Mouse (Mus musculus): ENCODE results near the gene Prdx5. TPM values are rescaled to one million over a fixed set of nuclear protein-coding genes. Genes with fewer than 3 reads are reported as not detected.

Gene Prdx5
- total RNA-seq, 2 experiments from 2014 or later: 455 to 461 TPM

DNA sequence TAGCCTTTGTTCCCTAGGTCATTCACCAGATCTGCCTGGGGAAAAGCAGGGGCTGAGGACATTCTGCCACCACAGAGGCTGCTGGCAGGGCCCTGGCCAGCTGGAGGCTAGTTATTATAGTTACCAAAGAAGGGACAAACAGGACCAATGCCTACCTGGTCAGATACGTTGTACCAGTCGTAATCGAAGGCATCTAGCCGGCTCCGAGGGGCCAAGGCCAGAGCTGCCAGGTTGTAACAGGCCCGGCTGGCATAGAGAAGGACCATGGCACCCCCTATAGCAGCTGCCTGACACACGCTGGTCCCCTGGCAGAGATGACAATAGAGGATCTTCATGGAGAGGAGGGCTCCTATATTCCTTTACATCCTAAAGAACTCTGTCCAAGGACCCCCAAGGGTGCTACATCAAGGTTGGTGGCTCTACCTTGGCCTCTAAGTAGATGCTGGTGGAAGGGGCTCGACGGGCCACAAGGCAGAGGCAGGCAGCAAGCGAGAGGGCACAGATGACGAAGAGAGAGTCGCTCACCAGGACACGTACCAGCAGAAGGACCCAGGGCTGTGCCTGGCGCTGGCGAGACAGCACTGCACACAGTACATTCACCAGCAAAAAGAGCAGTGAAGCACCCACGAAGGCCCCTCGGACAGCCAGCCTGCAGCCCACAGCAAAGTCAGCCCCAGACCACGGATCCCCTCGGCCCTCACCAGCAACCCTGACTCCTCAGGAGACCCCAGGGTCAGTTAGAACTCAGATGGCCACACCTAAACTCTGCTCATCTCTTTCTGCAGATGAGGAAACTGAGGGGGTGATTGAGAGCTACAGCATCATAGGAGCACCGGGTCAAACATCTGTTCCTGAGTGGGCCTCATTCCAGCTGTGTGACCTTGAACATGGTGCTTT, 29.4 kb upstream of the Prdx5 start:
- DNase-seq: no peak
- intact Hi-C loops (cut with DNase I): loop anchor here (2.0 to 5.0 kb wide), 2 partner anchors 17 to 38 kb away; partner anchors contain the start of gene Plcb3

DNA sequence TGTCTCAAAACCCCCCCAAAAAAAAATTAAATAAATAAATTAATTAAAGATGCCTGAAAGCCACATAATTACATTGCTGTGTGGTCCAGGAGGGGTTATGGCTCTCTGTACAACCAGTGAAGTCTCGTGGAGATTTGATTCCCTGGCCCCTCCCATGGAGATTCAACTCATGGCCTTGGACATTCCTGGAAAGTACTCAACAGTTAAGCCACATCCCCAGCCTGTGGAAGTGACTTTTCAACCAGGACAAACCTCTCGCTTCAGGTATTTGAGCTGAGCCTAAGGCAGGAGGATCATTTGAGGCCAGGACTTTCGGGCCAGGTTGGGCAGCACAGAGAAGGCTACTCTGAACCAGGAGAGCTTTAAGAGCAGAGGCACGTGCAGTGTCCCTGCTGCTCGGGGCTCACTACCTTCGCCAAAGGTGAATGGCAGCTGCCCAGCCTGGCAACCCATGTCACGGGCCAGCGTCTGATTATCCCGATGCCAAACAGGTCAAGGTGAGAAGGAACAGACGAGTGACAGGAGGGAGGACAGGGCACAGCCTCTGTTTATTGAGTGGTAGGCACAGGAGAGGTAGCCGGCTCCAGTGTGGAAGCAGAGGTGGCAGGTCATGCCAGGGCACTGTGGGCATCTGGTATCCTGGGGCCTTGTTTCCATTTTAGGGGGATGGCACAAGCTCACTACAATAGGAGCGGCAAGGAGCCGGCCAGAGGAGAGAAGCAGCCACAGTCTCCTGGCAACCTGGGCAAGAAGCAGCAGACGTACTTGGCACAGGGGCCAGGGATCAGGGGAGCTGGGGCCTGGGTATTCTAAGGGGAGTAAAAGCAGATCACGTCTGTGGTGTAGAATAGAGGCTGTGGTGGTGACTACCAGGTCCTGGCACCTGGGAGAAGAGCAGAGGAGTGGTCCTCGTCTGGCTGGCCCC, 27.9 kb upstream of the Prdx5 start:
- peak; percentile 46 to 65 for DNase-seq
- intact Hi-C loops (cut with DNase I): no loop called here

DNA sequence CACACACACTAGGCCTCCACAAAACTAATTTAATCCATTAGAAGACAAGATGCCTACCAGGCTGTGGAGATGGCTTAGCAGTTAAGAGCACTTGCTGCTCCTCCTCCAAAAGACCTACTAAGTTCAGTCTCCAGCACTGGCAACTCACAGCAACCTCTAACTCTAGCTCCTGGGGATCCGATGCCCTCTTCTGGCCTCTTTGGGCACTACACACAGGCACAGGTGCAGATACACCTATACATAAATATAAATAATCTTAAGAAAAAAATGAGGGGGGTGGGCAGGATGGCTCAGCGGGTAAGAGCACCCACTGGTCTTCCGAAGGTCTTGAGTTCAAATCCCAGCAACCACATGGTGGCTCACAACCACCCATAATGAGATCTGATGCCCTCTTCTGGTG, 26.4 kb upstream of the Prdx5 start:
- intact Hi-C loops (cut with DNase I): no loop called here
- DNase-seq: no peak

DNA sequence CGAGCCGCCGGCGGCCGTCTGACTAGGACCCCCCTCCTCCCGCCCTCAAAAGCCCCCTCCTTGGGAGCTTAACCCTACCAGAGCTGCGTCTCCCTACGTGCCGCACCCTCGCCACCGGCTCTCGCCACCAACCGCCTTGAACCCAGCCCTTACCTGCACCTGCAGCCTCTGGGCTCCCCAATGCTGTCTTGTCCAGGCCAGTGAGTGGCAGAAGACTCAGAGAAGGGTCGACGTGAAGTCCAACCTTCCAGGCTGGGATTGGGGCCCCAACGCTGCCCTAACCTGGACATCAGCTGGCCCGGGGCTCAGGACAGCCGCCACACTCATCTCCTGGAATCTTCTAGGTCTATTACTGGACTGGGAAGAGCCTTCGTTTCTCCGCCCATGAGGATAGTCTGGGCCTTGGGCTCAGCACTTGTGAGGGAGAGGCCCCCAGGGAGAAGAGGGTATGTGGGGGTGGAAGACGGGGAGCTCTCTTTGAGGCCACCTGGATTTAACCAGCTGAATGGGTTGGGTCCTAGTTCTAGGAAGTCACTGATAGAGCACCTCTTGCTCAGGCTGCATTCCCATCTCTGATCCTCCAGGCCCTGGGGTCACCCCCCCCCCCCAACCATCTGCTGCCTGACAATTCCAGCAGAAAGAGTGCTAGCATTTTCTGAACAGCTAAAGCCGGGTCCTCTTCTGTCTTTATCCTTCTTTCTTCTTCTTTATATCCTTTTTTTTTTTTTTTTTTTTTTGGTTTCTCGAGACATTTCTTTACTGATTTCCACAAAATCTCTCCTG, 24.5 kb upstream of the Prdx5 start, which contains the start of gene Kcnk4:
TSS of gene Kcnk4 (minus strand) at position 321 of the 783 bp plus-strand sequence.
- intact Hi-C loops (cut with DNase I): no loop called here
- DNase-seq: no peak

DNA sequence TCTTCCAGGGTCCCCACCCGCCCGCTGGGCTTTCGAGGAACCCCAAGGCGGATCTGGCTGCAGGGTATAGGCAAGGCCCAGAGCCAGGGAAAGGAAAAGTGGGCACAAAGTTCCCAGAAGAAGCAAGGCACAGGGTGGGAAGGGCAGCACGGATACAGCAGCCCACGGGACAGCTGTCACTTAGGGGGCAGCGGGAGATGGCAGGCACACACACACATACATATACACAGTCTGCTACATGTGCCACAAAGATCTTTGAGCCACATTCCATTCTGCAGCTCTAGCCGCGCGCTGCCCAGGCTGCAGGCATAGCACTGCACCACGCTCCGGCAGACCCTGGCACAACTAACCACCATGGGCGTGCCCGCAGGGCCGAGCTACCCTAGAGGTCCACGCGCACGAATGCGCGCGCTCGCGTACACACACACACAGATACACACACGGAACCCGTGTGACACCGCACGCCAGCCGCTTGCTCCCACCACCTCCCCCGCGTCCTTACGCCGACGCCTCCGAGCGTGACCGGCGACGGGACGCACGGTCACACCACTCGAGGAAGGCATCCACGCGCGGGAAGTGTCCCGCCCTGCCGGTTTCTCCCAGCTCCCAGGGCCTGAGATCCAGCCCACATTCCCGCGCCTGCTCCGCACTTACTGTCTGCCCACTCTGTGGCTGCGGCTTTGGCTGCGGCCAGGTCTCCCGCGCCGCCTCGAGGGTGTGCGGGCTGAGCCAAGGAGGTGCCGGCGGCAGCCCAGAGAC, 23.7 kb upstream of the Prdx5 start:
- peak in 1 of 2 experiments; percentile 44 for DNase-seq
- intact Hi-C loops (cut with DNase I): no loop called here

DNA sequence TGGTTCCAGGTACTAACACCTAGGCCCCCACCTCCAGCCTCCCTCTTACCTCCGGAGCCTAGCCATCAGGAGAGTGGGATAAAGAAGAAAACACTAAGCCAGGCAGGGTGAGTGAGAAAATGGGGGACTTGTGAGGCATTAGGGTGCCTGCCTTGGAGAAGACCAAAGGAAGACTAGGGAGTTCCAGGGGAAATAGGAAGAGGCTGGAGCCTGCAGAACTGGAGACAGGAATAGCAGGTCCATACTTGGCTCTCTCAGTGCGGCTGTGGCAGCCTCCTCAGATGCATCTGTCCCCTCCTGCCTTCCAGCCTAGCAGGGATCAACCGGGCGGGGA, 23.2 kb upstream of the Prdx5 start:
- intact Hi-C loops (cut with DNase I): no loop called here
- no peak for DNase-seq

DNA sequence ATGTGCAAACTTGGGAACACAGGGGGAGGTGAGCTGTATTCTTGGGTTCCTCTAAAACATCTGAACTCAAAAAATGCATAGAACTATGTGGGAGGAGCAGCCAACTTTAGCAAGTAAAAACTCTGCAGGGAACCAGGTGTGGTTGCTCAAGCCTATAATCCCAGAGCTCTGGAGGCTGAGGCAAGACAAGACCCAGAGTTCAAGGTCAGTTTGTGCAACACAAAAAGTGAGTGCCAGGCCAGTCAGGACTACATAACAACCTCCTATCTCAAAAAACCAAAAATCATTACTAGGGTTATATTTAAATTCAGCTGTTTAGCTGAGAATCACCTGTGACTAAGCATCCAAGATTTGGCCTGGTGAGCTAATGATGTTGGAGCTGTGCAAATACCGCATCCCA, 22.1 kb upstream of the Prdx5 start:
- DNase-seq: no peak
- intact Hi-C loops (cut with DNase I): no loop called here

DNA sequence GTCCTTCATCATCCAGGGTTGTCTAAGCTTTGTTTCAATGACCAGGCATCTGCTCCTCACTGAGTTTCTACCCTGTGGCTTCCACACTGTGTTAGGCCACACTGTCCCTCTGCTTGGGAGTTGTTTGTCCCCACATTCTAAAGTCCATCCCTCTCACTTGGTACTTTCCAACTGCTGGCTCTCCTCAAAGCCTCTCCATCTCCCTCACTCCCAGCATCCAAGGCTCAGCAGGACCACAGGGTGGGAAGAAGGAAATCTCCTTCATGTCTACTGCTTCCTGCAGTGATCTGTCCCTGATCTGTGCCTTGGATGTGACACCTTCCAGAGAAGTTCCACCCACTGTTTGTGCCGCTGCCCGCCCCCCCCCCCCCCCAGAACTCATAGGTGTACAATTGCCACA, 21.1 kb upstream of the Prdx5 start:
- no peak for DNase-seq
- intact Hi-C loops (cut with DNase I): no loop called here

DNA sequence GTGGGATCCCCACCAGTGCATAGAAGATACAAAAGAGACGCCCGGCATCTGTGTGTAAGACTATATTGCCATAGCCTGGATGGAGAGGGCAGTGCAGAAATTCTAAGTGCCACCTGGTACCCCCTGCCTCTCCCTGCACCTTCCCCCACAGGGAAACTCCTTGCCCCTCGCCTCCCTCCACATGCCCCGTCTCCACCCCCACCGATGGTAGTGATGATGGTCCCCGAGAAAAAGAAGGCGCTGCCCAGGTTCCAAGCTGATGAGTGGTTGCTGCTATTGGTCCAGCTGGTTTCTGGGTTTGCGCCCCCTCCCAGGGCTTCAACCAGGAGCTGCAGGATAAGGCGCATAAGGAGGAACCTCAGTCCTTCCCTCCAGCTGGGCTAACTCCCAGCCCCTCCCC, 18.2 kb upstream of the Prdx5 start:
- no peak for DNase-seq
- intact Hi-C loops (cut with DNase I): no loop called here

DNA sequence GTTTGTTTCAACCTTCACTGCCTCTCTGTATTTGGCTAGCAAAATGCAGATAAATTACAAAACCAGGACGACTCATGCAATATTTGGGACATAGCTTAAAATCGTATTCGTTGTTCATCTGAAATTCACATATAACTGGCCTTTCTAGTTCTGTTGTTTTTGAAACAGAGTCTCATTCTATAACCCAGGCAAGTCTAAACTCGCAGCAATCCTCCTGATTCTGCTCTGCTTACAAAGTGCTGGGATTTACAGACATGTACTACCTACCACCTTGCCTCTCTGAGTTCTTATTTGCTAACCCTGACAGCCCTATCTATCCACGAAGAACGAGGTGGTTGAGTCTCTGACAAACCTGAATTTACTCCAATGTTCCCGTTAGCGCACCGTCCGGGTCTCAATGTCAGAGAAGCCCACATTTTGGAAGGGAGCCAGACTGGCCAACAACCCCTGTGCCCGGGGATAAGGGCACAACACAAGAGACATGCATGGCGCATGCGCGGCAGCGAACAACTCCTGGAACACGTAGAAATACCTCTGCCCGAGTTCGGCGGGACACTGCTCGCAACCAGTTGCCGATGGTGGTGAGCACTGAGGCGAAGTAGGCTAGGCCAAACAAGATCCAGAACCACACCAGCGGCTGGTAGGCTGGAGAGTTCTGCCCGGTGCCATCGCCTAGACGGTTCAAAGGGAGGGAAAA, 16.8 kb upstream of the Prdx5 start:
- peak; percentile 52 to 56 for DNase-seq
- intact Hi-C loops (cut with DNase I): no loop called here

DNA sequence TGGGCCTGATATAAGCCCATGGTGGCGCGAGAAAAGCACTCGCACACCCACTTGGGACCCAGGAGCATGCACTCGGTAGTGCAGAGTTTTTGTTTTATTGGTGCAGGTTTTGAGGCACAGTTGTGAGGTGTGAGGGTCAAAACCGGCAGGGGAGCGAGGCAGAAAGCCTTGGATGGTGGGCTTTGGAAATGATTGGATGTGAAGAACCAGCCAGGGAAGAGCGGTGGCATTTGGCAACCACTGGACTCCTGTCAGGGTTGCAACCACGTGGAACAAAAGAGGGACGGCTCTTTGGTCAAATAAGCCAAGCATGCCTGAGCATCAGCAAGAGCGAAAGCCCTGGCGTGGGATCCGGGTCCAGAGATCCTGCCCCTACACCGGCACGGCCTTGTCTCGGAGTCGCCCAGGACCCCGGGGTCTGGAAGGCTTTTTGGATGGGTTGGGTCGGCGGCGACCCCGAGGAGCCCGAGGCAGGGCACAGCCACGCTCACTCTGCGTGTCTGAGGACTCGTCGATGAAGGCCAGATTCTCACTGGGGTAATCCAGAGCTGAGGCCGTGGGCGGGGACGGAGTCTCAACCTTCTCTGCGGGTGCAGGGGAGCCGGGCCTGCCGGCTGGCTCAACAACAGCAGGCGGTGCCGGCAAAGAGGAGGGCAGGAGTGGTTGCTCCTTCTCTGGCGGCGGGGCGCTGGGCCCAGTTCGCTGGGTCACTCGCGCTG, 15.9 kb upstream of the Prdx5 start:
- intact Hi-C loops (cut with DNase I): loop anchor here (2.0 kb wide), 3 partner anchors 43 to 95 kb away; no protein-coding TSS in a partner anchor
- no peak for DNase-seq

DNA sequence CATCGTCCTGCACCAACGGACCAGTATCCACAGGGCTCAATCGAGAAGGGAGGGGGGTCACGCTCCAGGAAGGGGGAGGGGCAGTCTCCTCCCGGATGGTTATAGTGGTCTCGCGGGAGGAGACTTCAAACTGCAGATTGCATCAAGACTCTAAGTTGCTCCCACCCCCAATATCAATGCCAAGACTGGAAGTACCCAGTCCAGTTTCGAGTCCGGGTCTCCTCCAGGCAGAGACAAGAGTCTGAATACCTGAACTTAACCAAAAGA, 15.3 kb upstream of the Prdx5 start, which contains the start of gene Catsperz:
TSS of gene Catsperz (minus strand) at position 74 of the 267 bp plus-strand sequence.
- intact Hi-C loops (cut with DNase I): loop anchor here (2.0 kb wide), 3 partner anchors 44 to 96 kb away; no protein-coding TSS in a partner anchor

DNA sequence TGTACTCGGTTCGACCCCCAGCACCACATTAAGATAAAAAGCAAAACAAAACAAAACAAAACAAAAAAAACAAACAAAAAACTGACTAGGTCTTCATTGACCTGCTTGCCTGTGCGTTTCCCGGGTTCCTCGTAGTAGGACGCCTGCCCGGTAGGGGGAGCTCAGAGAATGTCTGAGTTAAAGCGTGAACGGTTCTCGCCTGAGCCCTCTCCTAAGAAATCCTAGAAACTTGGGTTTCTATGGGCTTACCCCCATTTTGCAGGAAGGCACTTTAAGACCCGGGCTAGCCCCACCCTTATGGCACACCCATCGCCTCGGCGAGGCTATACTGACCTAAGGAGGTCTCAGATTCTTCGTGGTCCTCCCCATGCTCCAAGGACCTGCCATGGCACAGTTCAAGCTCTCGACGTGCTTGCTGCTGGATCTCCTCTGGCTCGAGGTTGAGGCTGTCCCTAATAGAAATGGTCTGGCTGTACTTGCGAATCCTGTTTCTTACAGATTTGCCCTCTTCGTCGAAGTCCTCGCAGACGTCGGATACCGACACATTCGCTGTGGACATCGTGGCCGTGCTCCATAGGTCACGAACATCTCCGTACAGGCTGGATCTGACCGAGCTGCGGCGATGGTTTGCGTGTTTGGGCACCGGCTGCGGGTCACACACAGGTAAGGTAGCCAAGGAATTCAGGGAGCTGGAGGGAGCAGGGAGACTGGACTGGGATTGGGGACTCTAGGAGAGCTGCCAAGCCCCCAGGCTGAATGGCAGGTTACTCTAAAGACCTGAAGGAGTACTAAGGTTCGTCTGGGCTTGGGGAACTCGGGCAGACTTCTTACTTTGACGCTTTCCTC, 14.8 kb upstream of the Prdx5 start:
- DNase-seq: peak; percentile 90 to 93
- intact Hi-C loops (cut with DNase I): loop anchor here (2.0 kb wide), 3 partner anchors 44 to 96 kb away; no protein-coding TSS in a partner anchor

More for the DNA sequence above, 15.3 kb upstream of the Prdx5 start, which contains the start of gene Catsperz:
- DNase-seq: no peak

DNA sequence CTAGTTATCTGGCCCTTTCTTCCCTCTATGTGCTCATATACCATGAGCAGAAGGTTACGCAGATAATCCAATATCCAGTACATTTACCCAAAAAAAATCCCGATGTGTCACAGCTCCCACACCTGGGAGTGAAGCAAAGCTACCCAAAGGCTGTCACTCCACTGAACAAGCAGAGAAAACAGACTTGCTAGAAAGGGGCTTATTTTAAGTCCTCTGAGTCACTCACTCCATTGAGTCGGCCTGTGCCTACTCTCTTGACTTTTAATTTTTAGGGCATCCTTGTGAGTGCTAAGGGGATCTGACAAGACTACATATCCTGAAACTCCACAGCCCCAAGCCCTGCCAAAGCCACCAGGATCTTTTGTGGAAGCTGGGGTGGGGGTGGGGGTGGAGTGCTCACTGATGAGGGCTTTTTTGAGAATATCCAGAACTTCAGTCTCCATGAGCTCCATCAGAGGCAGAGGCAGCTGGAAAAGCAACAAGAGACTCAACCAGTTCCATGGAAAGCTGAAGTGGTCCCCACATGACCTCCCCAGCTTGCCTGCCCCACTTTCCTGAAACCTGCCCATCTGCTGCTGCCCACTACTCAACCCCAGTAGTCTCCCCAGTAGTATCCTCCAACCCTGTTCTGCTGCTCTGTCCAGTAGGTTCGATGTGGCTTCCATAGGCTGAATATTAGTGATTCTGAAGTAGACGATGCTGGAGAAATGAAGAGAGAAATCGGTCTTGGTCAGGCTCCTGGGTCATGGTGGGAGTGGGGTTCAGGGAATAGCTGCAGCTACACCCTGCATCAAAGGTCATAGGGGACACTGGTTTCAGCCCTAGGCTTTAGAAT, 13.2 kb upstream of the Prdx5 start:
- intact Hi-C loops (cut with DNase I): loop anchor here (2.0 kb wide), 1 partner anchor 18 kb away; the partner anchor contains the start of gene Bad
- DNase-seq: no peak

DNA sequence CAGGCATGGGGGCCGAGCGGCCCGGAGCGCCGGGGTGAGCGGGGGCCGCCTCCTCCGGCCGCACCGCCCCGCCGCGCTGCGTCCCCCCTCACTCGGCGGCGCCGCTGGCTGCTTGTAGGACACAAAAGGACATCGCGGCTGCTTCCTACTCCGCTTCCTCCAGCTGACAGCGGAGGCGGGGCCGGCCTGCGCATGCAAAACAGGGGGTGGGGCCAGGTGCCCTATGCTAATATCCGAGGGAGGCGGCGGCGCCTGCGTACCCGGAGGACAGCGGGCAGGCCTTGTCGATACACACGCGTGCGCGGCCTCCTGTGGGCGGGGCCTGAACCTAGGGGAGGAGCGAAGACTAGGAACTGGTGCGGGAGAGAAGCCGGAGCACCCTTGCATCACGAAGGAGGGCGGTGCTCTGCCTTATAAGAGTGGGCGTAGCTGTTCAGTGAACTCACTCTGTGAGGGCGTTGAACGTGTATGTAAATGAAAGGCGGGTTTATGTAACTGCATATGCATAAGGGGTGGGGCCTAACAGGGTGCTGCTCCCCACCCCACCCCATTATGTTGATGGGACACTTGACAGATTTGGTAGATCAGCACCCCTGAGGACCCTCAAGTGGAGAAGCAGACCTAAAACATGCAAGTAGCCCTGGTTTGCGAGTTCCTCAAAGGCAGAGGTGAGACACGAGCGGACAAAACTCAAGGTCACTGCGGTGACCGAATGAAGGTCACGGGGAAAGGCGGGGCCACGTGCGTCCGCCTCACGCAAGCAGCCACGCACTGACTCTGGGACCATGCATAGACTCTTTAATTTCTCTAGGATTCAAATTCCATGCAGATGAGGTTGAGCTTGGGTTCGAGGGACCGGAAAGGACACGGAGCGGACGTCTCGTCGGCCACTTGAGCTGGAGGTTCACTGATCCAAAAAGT, 12.0 kb upstream of the Prdx5 start, which contains the start of gene Esrra:
TSS of gene Esrra (minus strand) at position 167 of the 921 bp plus-strand sequence.
- peak; percentile 100 for DNase-seq

More for the DNA sequence above, 12.0 kb upstream of the Prdx5 start, which contains the start of gene Esrra:
- intact Hi-C loops (cut with DNase I): loop anchor here (2.0 kb wide), 1 partner anchor 19 kb away; the partner anchor contains the start of gene Bad
